Mouse (Mus musculus): Measurements from ENCODE around the gene Polr3a.
"Not testable (repeated sequence)": the region's sequence is repeated elsewhere in the genome, so short reads cannot be mapped to it uniquely, and the experiment has no call there.

The Polr3a gene

DNA sequence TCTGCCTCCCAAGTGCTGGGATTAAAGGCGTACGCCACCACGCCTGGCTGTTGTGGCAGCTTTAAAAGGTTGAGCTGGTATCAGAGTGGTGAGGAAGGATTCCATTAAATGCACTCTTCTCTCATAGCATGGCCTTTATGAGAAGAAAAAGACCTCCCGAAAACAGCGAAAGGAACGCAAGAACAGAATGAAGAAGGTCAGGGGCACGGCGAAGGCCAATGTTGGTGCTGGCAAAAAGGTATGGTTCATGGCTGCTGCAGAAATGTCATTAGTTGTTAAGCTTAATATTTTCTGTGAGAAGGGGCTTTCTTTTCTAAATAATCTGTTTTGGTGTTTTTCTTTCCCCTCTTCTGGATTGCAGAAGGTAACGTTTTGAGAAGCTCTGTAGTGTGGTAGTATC is 6.4 kb upstream of the Polr3a start:
- DNase-seq (ENCODE audit: low read depth), result no peak

DNA sequence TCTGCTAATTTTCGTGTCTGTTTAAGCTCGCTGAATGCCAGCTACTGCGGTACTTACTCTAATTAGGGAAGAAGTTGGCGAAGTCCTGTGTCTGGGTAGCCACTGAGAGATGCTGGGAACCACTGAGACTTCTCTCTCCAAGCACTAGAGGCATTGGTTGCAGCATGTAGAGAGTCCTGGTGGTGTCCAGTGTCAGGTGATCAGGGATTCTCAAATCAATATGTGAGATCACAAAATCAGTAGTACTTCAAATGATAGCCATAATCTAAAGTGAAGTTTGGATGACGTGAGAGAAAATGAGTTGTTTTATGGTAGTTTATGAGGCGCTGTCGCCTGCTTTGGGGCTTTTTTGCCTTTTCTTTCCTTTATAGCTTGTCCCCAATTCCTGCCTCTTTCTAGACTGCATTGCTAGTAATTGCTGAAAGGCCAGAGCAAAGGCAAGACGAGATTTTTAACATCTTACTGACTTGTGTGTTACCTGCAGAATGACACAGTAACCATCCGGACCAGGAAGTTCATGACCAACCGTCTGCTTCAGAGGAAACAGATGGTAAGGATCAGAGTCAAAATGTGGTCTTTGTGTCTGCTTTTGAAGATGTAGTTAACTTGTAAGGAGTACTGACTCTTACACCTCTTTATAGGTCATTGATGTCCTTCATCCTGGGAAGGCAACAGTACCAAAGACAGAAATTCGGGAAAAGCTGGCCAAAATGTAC is 4.6 kb upstream of the Polr3a start:
- DNase-seq (ENCODE audit: low read depth), result no peak

DNA sequence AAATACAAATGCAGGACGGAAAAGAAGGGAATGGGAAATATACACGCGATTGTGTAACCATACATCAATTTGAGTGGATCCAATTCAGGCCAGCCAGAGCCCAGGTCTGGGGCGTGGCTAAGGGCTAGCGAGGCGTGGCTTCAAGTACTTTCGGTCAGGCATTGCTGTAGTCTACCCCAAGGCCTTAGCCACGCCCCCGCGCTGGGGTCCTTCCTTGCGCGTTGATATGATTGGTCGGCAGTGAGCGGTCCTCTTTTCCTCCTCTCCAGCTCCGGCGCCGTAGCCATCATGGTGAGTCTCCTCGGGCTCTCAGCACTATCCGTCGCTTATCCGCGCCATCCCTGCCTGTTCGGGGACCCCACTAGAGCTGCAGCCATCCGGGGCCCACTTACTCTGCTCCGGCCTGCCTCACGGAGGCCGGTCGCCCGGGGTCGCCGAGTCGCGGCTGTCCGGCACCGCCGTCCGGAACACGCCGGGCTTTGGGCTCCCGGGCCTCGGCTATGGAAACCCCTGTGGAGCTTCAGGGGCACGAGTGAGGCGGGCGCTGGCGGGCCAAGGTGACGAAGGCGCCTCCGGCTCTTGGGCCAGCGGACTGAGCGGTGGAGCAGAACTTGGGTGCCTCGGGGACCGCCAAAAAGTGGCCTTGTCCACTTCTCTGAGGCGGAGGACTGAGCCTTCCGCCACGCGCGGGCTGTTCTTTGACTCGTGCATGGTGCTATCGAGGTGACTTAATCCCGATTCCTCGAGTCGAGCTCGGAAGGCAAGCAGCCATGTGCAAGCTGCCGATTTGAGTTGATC is 3.8 kb upstream of the Polr3a start:
- DNase-seq (ENCODE audit: low read depth), result peak; percentile 91

DNA sequence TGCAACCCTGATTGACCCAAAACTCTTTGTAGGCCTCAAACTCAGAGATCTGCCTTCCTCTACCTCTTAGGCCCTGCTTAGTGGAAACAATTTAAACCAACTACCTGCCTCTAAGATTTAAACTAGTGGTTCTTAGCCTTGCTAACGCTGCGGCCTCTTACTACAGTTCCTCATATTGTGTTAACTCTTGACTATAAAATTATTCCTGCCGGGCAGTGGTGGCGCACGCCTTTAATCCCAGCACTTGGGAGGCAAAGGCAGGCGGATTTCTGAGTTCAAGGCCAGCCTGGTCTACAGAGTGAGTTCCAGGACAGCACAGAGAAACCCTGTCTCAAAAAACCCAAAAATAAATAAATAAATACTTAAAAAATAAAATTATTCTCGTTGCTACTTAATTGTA is 2.9 kb upstream of the Polr3a start:
- not testable (repeated sequence) for DNase-seq (ENCODE audit: low read depth)

DNA sequence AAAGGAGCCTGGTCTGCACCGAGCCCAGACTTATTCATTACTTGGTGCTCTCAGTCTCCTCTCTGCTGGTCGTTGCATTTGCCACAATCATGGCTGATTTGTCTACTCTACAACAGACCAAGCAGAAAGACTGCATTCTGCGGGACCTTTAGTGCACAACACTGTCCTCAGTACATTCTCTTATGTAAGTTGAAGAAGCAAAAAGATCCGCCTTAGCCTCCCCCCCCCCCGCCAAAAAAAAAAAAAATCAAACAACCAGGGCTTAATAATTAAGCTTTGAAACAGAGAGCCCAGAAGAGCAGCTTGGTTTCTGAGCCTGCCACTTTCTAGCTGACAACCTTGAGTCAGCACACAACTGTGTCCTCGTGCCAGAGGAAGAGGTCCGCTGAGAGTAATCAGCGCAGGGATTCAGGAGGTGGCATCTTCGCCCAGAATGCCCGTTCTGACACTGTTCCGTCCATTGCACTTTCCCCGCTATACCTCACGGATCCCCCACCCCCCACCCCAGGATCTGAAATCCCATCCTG is 554 bp downstream of the Polr3a start:
- no peak for DNase-seq (ENCODE audit: low read depth)

DNA sequence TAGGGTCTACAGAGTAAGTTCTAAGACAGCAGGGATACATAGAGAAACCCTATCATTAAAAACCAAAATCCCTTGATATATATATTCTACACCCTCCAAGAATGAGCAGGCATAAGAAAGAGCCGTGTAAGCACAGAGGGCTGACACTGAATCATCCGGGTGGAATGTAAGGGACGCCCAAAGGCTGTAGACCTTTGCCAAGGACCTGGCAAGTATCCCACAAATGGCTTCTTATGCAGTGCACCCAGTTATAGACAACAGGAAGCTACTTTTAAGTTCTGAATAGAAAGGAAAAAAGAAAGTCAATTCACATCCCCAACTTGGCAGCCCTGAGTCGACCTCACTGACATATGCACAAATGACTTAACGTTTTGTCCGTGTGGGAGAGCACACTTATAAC is 18.1 kb downstream of the Polr3a start:
- peak; percentile 22 for DNase-seq (ENCODE audit: low read depth)

DNA sequence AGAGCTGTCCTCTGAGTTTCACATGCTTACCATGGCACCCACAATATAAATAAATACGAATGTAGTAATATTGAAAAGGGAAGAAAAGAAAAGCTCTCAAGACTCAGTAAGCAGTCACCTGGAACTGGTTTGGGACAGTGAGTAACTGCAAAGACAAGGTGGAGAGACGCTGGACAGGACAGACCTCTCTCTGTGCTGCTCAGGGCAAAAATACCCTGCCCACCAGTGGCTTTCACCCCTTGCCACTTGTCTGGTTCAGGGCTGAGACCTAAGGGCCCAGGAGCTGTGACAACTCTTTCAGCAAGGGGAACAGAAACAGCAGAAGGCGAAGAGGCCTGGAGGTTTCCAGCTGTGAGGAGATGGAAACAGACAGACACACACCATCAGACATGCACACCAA is 28.7 kb downstream of the Polr3a start:
- DNase-seq (ENCODE audit: low read depth), result no peak

DNA sequence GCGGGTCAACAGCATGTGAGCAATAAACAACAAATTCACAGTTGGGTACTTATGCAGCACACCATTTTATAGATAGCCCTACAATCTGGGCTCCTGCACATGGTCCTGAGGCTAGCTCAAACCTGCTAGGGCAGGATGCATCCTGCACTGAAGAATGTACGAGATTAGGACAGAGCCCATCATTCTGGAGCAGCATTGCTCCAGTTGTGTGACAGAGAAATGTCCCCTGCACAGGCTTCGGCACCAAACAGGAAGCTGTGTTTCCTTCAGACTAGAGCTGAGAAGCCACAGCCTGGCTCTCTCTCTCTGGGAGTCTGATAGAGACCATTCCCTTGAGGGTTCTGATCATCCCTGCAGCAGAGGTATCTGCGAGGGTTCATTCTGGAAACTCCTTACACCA is 43.3 kb downstream of the Polr3a start:
- DNase-seq (ENCODE audit: low read depth), result not testable (repeated sequence)
